Mouse (Mus musculus): Measurements from ENCODE around the gene Pax3. TPM values are rescaled to one million over a fixed set of nuclear protein-coding genes. Genes with fewer than 3 reads are reported as not detected.

Pax3 gene
- total RNA-seq, 2 experiments from 2014 or later: not detected

DNA sequence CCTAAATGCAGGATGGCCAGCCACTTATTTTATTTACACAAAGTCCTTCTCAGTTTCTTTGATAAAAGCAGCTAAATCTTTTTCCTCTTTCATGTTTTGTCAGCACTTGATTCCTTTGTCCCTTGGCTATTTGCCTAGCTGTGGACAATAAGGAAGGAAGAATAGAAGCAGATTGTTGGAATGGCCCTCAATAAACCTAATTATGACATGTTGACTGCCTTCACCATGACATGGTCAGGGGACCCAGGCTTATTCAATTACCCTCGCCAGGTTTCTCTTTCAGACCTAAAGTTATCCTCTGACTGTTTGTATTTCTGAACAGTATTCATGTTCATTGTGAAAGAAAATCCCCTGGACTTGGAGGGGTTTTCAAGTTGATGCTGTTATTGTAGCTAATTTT lies 25.3 kb downstream of the Pax3 start:
- no peak for DNase-seq

DNA sequence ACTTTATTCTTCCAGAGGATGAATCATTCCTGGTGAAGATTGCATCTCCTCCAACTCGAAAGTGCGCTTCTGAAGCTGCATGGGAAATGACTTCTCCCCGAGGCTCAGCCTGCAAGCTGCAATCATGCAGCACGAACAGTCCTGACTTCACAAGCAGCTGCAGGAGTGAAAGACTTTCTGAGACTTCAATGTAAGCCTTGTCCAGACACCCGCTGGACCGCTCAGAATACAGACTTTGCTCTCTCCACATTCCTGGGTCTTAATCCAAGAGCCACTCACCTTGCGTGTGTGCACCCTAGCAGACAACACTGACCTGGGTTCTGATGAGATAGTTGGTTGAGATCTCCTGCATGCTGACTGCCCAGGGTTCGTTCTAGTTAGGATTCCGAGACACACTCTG lies 26.2 kb downstream of the Pax3 start:
- no peak for DNase-seq

DNA sequence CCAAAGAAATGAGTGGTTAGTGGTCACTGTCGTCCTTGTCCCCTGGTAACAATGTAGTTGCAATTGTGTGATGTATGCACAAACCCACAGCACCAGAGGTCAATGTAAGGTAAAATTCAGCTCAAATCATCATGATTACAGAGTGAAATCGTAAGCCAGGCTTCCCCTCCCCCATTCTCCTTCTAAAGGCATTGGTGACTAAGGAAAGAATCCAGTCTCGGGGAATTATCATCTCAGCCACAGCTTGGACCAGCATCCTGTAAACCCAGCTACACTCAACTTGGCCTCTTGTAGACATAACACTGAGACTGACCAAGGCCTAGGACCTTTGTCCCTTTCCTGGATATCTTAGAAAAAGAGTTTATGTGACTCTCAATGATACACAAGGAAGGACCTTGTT lies 28.1 kb downstream of the Pax3 start:
- no peak for DNase-seq

DNA sequence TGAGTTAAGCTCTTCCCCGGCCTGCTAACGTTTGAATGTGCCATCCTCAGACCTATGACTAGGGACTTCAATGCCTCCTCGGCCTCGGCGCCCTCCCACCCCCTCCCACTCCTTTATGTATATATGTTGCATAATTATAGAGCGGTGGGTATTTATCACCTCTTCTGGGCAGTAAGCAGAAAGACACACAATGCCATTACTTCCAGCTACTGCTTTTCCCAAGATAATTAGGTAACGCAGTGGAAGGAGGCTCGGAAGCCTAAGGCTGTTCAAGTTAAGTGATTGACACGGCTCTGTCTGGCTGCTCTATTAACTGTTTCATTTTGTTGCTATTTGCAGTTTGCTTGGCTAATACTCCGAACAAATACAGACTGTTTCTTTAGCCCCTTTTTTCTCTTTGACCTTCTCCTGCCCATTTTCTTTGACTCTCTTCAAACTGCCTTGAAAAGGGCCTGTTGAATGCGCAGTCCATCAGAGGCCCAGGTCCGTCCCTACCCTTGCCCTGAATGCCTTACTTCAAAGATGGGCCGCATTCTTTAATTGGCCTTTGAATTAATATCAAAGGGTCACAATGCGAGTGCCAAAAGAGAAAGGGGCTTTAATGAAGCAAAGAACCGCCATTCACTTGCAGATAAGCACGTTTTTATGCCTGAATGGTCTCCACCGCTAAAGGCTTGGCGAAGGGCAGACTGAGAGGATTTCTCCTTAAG lies 29.2 kb downstream of the Pax3 start:
- DNase-seq: no peak

DNA sequence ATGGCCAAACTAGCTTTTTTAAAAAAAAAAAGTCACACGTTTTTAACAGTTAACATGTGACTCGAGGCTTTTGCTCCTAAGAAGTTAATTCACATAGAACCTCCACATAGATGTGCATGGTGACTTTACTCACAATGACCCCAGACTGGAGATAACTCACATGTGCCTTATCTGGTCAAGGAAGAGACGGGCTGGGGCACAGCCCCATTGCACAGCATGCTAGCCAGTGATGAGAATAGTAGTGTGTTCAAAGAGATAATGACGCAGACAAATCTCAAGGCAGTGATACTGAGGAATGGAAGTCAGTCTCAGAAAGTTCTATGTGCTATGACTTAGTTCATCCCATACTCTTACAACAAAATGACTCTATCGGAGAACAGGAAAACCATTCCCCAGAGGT lies 35.2 kb downstream of the Pax3 start:
- DNase-seq: no peak

DNA sequence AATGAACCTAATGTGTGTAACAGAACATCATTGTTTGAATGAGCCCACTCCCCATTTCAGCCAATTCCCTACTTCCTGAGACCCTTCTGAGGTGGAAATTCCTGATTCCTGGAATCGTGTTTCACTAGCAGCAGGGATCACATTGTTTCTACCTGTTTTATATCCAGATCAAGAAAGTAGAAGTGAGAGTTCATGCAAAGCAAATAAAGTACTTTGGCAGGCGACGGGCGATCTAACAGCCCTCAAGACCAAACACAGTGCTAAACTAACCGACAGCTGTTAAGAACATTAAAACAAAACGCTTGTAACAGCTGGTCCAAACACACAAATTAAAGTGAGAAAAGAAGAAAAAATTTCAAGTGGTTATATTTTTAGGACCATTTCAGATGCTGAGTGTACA lies 39.0 kb downstream of the Pax3 start:
- DNase-seq: no peak

DNA sequence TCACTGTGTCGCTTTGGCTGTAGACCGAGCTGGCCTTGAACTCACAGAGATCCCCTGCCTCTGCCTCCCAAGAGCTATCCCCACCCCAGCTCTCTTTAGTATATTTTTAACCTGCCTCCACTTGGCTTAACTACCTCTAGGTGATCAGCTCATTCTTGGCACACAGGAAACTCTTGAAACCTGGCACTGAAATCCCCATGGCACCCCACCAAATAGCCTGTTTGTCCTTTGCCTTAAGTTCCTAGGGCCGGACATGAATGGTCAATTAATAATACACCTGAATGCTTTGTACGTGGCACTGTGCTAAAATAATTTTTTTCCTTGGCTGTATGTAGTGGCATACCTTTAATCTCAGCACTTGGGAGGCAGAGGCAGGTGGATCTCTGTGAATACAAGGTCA lies 41.1 kb downstream of the Pax3 start:
- peak; percentile 37 to 38 for DNase-seq

DNA sequence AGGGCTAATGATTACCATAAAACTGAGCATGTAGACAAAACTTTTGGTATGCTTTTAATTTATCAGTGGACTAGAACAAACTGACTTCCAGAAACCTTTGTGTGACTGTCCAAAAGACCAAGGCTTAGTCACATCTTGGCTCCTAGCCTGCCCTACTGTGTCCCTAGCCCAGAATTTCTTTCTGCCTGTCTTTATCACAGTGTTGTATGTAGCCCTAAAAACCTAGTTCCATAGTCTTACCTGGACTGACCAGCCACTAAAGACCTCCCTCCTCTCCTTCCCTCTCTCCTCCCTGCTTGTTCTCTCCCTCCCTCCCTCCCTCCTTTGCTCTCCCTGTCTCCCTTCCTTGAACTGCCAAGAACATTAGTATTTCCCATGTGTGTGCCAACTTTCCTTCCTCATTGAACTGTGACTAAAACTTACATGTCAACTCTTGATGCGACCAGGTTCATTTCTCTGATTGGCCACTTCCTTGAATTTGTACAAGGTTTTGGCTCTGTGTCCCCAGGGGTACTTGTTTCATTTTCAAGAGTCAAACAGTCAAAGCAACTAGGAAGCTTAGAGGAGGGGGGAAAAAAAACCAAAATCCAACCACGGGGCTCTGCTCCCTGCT lies 48.8 kb downstream of the Pax3 start:
- peak; percentile 10 to 19 for DNase-seq

DNA sequence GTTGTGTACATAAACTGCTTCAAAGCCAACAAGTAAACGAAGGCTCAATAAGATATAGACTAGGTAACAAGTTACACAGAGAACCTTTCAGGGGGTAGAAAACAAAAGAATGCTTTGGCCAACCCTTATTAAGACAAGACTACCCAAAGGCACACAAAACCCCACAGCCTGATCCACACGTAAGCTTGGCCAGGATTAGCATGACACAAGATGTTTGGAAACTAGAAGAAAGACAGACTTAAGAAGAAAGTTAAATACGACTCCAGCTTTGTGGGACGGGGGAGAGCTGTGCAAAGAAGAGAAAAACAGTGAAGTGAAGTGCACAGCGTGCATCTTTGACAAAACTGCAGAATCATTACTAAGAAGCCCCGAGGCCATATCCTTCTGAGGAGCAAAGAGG lies 53.5 kb downstream of the Pax3 start:
- DNase-seq: no peak

DNA sequence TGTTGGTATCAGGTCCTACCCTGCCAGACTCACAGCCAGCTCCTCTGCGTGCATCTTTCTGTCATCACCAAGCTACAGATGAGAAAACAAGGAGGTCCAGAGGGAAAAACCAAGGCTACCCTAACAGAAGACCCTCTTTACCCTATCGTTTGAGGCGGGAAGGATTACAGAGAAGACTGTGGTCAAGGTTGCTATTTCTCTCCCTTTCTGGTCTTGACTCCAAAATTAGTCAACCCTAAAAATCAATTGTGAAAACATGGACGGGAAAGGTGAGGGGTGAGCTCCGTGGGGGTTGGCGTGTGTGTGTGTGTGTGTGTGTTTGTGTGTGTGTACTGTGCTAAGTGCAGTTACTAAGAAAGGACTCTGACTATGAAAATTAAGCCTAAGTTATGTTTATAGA lies 54.0 kb downstream of the Pax3 start:
- no peak for DNase-seq

DNA sequence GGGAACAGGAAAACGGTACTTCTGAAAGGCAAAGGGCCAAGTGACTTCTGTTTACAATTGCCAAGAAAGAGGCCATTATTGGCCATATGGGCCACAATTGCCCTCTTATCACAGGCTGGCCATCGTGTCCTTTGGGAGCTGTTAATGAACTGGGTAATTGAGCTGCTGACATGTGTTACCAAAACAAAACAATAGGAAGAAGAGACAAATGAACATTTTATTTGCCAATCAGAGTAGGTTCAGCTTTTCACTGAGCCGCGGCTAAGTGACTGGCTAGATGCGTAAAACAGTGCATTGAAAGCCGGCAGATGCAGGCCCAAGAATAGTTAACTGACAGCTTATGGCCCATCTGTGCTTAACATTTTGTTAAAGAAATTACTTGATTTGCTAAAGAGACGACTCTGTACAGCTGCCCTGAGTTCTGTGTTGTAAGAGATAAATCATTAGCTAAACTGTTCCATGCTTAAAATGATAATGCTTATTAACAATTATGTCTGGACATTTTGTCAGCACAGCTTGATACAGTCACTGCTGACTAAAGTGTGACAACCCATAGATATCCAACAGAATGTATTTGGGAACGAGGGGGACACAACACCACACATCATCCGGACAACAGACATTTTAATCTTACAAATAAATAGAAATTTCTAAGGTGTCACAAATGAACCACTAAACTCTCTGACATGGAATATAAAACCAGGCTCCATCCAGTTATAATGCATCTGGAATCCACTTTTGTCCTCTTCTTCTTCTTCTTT lies 55.0 kb downstream of the Pax3 start:
- no peak for DNase-seq

DNA sequence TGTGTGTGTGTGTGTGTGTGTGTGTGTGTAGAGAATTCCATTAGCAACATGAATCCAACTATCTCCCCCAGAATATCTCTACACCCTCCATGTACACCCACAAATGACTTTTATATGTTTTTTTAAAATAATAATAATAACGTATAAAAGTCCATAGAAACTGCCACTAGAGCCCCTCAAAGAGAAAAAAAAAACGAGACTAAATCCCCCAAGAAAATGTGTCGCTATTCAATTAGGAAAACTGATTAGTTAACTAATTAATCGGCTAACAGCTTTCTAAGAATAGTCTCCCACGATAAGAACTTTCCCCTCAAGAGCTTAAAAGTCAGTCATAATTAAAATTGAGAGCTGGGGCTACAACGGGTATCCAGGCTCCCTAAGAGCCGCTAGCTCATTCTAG lies 55.6 kb downstream of the Pax3 start:
- DNase-seq: no peak

DNA sequence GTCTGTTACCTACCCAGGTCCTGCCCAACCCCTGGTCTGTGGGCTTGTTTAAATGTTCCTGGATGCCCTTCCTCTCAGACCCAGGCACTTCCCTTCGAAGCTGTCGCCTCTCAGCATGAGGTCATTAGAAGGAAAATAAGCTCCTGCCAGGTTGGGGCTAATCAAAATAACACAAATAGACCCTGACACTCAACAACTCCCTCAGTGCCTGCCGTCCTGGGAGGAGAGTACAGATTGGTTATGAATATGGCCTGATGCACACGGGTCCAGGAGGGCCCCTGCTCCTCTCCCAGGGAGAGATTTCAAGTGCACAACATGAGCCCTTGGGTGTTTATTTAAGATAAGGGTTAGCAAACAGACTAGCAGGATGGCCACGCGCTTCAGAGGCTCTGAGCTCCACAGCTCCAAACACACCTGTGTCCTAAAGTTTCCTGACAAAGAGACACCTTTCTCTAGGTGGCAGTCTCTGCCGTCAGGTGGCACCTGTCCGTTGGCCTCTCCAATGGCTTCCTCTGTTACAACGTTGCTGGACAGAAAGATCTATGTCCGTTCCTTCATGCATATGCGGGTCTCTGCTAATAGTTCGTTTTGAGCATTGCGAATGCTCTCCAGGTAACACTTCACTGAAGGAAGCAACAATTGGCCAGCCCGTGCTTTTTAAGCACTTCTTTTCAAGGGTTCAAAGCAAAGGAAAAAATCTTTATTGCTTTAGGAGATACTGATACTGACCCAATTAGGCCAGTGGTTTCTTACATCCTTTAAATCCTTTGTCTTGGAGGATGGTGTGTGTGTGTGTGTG lies 56.2 kb downstream of the Pax3 start:
- DNase-seq: no peak

DNA sequence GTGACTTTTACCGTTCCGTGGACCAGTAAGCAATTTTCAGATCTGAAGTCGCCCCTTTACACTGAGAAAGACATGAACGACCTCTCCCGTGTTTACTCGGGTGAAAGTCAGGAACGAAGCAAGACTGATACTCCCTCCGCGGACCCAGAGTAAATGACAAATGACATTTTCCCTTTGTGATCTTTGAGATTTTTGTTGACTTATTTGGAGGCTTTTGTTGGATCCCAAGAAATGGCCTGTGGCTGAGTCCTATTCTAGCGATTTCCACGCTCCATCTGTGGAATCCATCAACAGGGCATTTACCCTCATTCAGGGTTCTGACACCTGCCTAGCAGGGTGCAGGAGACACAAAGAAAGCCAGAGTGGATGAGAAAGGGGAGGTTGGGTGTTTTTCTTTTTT lies 57.6 kb downstream of the Pax3 start:
- DNase-seq: no peak

DNA sequence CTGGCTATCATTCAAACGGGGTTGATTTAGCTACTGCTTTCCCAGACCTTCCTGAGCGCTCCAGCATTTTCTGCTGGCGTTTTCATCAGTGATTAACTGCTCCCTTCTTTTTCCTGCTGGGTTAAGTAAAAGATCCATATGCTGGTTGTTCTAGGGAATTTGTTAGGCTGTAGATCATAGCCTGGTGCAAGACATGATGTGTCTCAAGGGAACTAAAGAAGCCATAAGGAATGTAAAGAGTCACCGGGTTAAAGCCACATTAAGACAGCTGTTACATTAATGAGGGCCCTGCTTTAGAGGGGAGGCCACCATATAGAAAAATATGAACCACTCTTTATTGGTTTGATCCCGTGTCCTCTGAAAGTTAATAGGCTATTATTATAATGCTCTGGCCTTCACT lies 67.7 kb downstream of the Pax3 start:
- DNase-seq: no peak

DNA sequence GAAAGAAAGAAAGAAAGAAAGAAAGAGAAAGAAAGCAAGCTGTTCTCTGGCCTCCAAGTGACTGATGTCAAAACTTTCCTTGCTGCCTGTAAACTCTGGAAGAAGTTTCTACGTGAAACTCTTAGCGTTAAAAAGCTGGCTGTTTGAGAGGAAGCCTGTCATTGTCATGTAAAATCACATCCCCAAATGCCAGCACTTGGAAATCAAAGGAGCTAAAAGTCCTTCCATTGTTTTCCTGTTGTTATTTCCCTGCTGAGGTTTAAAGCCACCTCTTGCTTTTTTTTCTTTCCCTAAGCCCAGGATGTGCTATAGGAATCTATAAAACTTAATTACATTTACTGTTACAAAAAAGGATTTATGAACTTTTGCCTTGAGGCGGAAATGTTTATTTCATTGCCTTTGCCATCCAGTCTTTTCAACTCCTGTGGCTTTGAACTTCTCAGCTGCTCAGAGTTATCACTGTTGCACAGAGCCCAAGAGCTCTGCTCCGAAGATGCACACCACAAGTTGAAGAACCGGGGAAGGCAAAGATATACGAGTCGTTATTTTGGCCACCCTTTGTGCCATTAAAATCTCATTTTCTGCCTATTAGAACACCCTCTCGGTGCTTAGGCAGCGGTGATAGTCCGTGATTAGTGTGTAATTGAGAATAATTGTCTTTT lies 76.9 kb downstream of the Pax3 start:
- no peak for DNase-seq

DNA sequence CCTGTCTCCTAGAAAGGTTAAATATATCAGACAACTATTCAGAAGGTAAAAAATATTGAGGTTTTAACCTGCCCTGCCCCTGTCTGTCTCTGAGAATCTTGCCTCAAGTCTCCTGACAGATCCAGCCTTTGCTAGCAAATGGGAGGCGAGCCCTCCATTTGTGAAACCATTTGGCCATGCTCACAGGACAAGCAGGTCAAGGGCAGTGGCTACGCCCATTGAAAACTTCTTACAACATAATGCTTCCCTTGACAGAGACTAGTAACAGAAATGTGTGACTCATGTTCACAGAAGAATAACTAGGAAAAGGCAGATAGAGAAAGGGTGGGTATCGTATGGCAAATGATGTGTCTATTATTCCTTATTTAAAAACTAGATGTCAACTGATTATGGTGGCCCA lies 80.9 kb downstream of the Pax3 start:
- no peak for DNase-seq

DNA sequence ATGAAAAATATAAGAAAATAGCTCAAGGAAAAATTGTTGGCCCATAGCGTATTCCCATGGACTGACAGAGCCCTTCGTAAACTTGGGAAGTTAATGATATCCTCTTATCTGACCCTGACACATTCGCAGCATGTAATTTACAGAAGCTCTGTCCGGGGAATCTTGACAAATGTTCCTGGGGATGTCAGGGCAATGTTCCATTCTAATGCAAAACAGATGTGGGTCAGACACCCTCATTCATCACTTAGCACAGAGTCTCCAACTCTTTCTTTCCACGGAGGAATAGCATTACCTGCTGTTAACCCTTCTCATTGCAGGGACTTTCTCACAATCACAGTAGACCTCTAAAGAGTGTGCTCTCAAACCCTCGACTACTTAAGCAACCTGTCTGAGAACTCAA lies 86.6 kb downstream of the Pax3 start:
- DNase-seq: no peak

DNA sequence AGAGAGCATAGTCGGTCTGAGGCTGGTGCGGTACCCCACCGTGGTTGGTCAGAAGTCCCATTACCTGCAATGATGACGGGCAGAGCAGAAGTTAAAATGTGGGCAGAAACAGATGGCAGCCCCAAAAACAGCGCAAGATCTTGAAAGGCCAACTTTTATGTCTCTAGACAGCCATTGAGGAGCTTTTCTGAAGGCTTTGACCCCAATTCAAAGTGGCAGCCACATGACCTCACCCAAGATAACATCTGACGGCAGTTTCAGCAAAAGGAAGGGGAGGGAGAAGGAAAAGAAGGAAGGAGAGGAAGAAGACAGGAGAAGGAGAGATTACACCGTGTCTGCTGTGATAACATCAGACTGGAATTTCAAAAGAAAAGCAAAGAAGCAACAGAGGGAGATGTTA lies 93.4 kb downstream of the Pax3 start:
- DNase-seq: no peak

DNA sequence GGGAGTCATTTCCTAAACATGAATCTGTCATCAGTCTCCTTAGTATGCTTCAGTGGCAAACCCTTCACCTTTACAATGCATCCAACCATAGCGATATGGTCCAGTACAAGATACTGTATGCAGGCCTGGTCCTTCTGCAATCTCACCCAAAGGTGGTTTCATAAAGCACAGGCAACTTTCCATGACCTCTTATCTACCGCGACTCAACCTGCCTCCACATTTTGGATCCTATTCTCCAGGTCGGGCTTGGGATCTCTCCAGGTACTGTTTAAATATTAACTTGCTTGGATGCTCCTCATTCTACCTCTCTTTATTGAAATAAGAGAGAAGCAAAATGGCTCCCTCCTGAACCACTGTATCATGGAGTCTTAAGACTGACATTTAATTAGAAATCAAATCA lies 103.3 kb downstream of the Pax3 start:
- no peak for DNase-seq

DNA sequence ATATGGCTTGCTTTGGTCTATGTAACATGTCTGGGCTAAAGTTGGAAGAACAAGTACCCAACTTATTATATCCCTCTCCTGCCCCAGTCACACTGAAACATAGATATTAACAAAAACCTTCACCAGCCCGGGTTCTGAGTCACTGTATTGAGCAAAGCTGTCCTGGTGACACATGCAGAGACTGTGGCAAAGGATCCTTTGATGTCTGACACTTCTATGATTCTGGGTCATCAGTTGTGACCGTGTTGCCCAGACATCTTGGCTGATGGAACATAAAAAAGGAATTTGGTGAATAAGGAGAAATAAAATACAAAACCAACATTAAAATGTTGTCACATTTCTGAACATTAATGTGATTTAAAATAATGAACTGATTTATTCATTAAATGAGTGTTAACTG lies 108.3 kb downstream of the Pax3 start:
- DNase-seq: no peak

DNA sequence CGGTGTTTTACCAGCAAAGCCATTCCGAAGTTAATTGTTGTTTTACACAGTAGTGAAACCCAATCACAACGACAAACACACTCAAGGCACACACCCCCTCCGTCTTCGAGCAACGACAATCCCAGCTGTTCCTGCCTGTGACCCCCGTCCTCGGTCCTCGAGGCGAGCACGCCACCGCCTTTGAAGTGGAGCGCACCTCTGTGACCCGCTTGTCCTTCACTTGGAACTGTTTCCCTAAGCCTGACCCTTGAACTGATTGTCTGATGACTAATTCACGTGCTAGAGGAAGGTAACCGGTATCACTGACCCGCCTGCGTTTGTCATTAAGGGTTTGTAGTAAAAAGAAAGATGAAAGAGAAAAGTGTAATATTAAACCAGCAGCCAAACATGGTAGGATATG lies 115.2 kb downstream of the Pax3 start:
- no peak for DNase-seq
